Mouse (Mus musculus): ENCODE measurements around the gene Banp. TPM values are rescaled to one million over a fixed set of nuclear protein-coding genes. Genes with fewer than 3 reads are reported as not detected.

Banp gene
- total and polyA plus RNA-seq, 2 experiments from 2014 or later, result 10.6 to 27.9 TPM

DNA sequence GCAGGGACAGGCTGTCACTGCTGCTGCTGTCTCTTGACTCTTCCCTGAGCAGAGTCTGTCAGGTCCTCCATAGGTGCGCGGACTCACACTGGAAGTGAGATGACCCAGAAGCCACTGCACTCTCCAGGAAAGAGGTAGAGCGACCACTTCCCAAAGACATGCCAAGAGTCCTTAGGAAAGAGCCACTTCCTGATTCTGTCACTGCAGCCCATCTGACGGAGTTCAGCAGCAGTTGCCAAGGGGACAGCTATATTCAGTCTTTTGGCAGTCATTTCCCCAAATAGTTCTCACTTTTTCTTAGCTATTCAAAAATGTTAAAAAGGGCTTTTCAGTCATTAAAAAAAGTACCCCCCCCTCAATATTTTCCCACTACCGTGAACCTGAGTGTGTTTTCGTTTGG, 72.7 kb downstream of the Banp start:
- H3K9me3 ChIP-seq (replicated peaks; ENCODE audit: control insufficient read depth, low read length), result no peaks in the 10 kb centered on the region
- H3K36me3 ChIP-seq (replicated peaks; ENCODE audit: control insufficient read depth, insufficient read depth, low read length), result peaks cover 48% of the 10 kb centered on the region
- no peak overlapping the region for H3K9ac ChIP-seq (replicated peaks; ENCODE audit: low read depth, low read length)
- H3K27me3 ChIP-seq (ENCODE audit: control insufficient read depth, insufficient read depth, low read length), result no peaks in the 10 kb centered on the region
- H3K4me2 ChIP-seq (ENCODE audit: low read depth, low read length), result no peak overlapping the region
- H3K27ac ChIP-seq (ENCODE audit: low read depth), result no peak overlapping the region
- DNase-seq (ENCODE audit: low spot score), result no peak
- no peak overlapping the region for H3K4me3 ChIP-seq (ENCODE audit: low read depth, low read length)
- no peak for TF ChIP-seq EP300 (IDR thresholded peaks at IDR 0.05; ENCODE audit: low read depth)
- TF ChIP-seq CTCF (IDR thresholded peaks at IDR 0.05; ENCODE audit: low read depth), result no peak
- peaks cover 21% of the 10 kb centered on the region for H3K4me1 ChIP-seq (ENCODE audit: control insufficient read depth, insufficient read depth)
- no peak for ATAC-seq (ENCODE audit: insufficient read depth, low read depth)
- 81% methylated on average over 6 of the region's 6 CpGs for WGBS

DNA sequence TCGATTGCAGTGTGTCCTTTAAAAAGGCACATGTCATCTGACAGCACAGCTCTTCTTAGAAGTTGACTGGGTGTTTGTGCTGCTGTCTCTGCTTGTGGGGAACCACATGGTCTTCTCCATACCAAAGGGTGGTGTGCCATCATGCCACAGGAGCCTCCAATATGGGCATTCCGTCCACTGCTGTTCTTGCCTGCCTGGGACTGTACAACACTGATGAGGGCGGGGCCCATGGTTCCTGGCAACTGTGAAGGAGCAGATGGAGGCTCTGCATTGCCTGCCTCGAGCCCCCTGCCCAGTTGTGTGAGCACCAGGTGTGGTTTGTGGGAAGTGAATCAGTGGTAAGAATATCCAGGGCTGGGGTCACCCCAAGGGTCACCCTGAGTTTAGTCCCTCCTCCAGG, 73.2 kb downstream of the Banp start:
- DNase-seq (ENCODE audit: low spot score), result no peak
- TF ChIP-seq CTCF (IDR thresholded peaks at IDR 0.05; ENCODE audit: low read depth) (no peak), EP300 (IDR thresholded peaks at IDR 0.05; ENCODE audit: low read depth) (no peak)
- ATAC-seq (ENCODE audit: insufficient read depth, low read depth), result no peak
- peaks cover 48% of the 10 kb centered on the region for H3K36me3 ChIP-seq (replicated peaks; ENCODE audit: control insufficient read depth, insufficient read depth, low read length)
- no peak overlapping the region for H3K4me2 ChIP-seq (ENCODE audit: low read depth, low read length)
- H3K27me3 ChIP-seq (ENCODE audit: control insufficient read depth, insufficient read depth, low read length), result no peaks in the 10 kb centered on the region
- 77% methylated on average over 4 of the region's 4 CpGs for WGBS
- peaks cover 21% of the 10 kb centered on the region for H3K4me1 ChIP-seq (ENCODE audit: control insufficient read depth, insufficient read depth)
- no peak overlapping the region for H3K27ac ChIP-seq (ENCODE audit: low read depth)
- no peaks in the 10 kb centered on the region for H3K9me3 ChIP-seq (replicated peaks; ENCODE audit: control insufficient read depth, low read length)
- H3K4me3 ChIP-seq (ENCODE audit: low read depth, low read length), result no peak overlapping the region
- H3K9ac ChIP-seq (replicated peaks; ENCODE audit: low read depth, low read length), result no peak overlapping the region

DNA sequence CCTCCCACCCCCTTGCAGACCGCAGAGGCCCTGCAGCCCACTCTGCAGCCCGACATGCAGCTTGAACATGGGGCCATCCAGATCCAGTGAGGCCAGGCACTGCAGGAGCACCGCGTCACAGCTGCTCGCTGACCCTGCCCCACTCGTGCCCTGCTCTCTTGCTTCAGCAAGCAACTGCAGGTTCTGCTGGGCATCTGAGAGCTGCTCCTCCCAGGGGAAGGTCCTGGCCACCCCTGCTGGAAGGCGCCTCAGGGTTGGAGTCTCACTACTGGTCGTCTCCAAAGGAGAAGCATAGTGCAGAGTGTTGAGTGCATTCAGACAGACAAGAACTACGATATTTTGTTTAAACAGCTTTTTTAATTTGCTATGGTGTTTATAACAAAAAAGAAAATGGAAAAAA, 76.0 kb downstream of the Banp start:
- Histone ChIP-seq H3K4me2 (ENCODE audit: low read depth, low read length) (no peak overlapping the region), H3K9me3 (replicated peaks; ENCODE audit: control insufficient read depth, low read length) (no peaks in the 10 kb centered on the region), H3K27ac (ENCODE audit: low read depth) (no peak overlapping the region), H3K9ac (replicated peaks; ENCODE audit: low read depth, low read length) (no peak overlapping the region), H3K4me3 (ENCODE audit: low read depth, low read length) (no peak overlapping the region), H3K27me3 (ENCODE audit: control insufficient read depth, insufficient read depth, low read length) (no peaks in the 10 kb centered on the region), H3K36me3 (replicated peaks; ENCODE audit: control insufficient read depth, insufficient read depth, low read length) (peaks cover 44% of the 10 kb centered on the region), H3K4me1 (ENCODE audit: control insufficient read depth, insufficient read depth) (peaks cover 5% of the 10 kb centered on the region; the same call in 1 of the 2 replicates)
- ATAC-seq (ENCODE audit: insufficient read depth, low read depth) (no peak), DNase-seq (ENCODE audit: low spot score) (no peak)
- 91% methylated on average over 9 of the region's 9 CpGs for WGBS
- TF ChIP-seq CTCF (IDR thresholded peaks at IDR 0.05; ENCODE audit: low read depth) (no peak), EP300 (IDR thresholded peaks at IDR 0.05; ENCODE audit: low read depth) (no peak)

DNA sequence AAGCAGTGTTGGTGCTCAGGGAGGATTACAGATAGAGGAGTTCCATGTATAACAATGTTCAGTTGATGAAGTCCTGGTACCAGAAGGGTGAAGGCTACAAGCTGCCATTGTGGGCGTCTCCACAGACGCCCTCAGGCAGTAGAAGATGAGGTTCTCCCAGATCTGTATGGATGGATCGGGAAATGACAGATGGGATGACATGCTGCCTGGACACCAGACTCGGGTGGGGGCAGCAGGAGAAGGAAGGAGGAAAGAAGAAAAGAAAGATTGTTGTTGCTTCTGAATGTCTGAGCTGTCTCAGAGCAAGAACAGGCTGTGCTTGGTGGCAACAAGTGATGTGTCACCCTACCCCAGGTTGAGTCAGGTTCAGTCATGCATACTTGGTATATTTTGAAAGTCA, 78.6 kb downstream of the Banp start:
- Histone ChIP-seq H3K27me3 (ENCODE audit: control insufficient read depth, insufficient read depth, low read length) (no peaks in the 10 kb centered on the region), H3K4me2 (ENCODE audit: low read depth, low read length) (no peak overlapping the region), H3K9me3 (replicated peaks; ENCODE audit: control insufficient read depth, low read length) (no peaks in the 10 kb centered on the region), H3K9ac (replicated peaks; ENCODE audit: low read depth, low read length) (no peak overlapping the region), H3K4me1 (ENCODE audit: control insufficient read depth, insufficient read depth) (no peaks in the 10 kb centered on the region; the same call in 1 of the 2 replicates), H3K36me3 (replicated peaks; ENCODE audit: control insufficient read depth, insufficient read depth, low read length) (peaks cover 37% of the 10 kb centered on the region), H3K27ac (ENCODE audit: low read depth) (no peak overlapping the region), H3K4me3 (ENCODE audit: low read depth, low read length) (no peak overlapping the region)
- WGBS, result 86% methylated on average over 4 of the region's 4 CpGs
- no peak for ATAC-seq (ENCODE audit: insufficient read depth, low read depth)
- TF ChIP-seq EP300 (IDR thresholded peaks at IDR 0.05; ENCODE audit: low read depth) (no peak), CTCF (IDR thresholded peaks at IDR 0.05; ENCODE audit: low read depth) (no peak)
- DNase-seq (ENCODE audit: low spot score), result no peak

DNA sequence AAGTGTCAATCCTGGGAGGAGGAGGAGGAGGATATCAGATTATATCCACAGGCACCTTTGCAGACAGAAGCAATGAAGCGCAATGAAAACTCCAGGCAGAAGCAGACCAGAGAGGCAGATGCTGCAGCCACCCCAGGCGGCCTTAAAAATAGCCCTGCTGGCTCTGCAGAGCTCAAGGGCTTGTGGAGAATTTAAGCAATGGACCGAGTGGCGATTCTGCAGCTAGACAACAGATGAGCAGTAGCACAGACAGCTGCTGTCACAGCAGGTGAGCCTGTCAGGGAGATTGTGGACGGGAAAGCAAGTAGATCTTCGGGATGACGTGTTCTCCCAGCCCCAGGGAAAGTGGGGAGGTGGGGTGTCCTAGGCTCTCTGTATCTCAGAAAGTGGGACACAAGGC, 81.4 kb downstream of the Banp start:
- Histone ChIP-seq H3K9me3 (replicated peaks; ENCODE audit: control insufficient read depth, low read length) (no peaks in the 10 kb centered on the region), H3K36me3 (replicated peaks; ENCODE audit: control insufficient read depth, insufficient read depth, low read length) (peaks cover 11% of the 10 kb centered on the region), H3K9ac (replicated peaks; ENCODE audit: low read depth, low read length) (no peak overlapping the region), H3K4me2 (ENCODE audit: low read depth, low read length) (no peak overlapping the region), H3K4me3 (ENCODE audit: low read depth, low read length) (no peak overlapping the region), H3K4me1 (ENCODE audit: control insufficient read depth, insufficient read depth) (peaks cover under 1% of the 10 kb centered on the region; the same call in 1 of the 2 replicates), H3K27ac (ENCODE audit: low read depth) (no peak overlapping the region), H3K27me3 (ENCODE audit: control insufficient read depth, insufficient read depth, low read length) (no peaks in the 10 kb centered on the region)
- ATAC-seq (ENCODE audit: insufficient read depth, low read depth) (no peak), DNase-seq (ENCODE audit: low spot score) (no peak)
- WGBS, result 41% methylated on average over 7 of the region's 7 CpGs
- no peak for TF ChIP-seq EP300 (IDR thresholded peaks at IDR 0.05; ENCODE audit: low read depth)

DNA sequence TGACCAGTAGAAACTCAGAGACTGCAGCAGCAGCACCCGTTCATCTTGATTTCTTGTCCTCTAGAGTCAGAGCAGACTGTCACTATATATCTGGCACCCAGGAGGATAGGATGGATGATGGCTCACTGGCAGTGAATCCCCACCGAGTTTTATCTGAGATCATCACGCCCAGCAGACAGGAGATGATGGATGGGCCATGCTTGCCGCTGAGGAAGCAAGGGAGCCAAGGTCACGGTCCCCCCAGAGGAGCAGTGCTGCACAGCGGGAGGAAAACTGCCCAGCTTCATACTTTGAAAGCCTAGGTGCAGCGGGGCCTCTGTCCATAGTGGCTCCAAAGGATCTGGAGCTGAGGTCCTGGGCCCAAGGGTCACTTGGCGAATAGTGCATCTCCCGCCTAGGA, 83.2 kb downstream of the Banp start:
- ATAC-seq (ENCODE audit: insufficient read depth, low read depth), result no peak
- WGBS, result 46% methylated on average over 9 of the region's 9 CpGs
- no peak overlapping the region for H3K27ac ChIP-seq (ENCODE audit: low read depth)

More for the DNA sequence above, 83.2 kb downstream of the Banp start:
- TF ChIP-seq EP300 (IDR thresholded peaks at IDR 0.05; ENCODE audit: low read depth), result no peak
- no peak for TF ChIP-seq CTCF (IDR thresholded peaks at IDR 0.05; ENCODE audit: low read depth)
- Histone ChIP-seq H3K9ac (replicated peaks; ENCODE audit: low read depth, low read length) (no peak overlapping the region), H3K27me3 (ENCODE audit: control insufficient read depth, insufficient read depth, low read length) (no peaks in the 10 kb centered on the region), H3K4me3 (ENCODE audit: low read depth, low read length) (no peak overlapping the region), H3K36me3 (replicated peaks; ENCODE audit: control insufficient read depth, insufficient read depth, low read length) (no peaks in the 10 kb centered on the region), H3K4me1 (ENCODE audit: control insufficient read depth, insufficient read depth) (peaks cover 14% of the 10 kb centered on the region), H3K4me2 (ENCODE audit: low read depth, low read length) (no peak overlapping the region), H3K9me3 (replicated peaks; ENCODE audit: control insufficient read depth, low read length) (no peaks in the 10 kb centered on the region)
- no peak for DNase-seq (ENCODE audit: low spot score)

Measured in heart, postnatal 0 days (tissue).